Mouse (Mus musculus): ENCODE data around the gene Col25a1. TPM values are rescaled to one million over a fixed set of nuclear protein-coding genes. Genes with fewer than 3 reads are reported as not detected.

The Col25a1 gene
- polyA plus RNA-seq, 1 experiment from 2014 or later, result 6.7 TPM

DNA sequence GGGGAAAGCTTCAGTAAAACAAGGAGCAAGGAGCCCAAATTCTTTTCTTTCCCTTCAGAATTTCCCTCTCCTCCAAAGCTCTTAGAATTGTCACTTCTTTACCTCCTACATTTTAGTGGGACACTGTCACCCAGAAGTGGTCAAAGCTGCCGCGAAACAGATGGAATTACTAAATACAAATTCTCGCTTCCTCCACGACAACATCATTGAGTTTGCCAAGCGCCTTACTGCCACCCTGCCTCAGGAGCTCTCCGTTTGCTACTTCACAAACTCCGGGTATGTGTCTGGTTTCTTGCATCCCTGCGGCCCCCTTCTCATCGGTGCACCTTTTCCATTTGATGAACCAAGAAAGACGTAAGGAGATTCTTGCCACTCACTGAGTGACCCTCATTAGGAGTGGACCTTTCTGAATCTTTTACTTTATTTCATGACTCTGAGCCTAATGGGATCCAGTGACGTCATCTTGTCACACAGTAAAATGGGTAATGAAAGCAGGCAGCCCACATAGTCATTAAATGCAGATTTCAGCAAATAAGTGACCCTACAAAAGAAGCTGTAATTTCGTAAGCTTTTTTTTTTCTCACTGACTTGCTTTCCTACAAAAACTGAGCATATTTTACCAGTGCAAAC, 489.3 kb downstream of the Col25a1 start:
- Histone ChIP-seq H3K4me3 (no peak overlapping the region), H3K36me3 (no peaks in the 10 kb centered on the region), H3K9me3 (no peaks in the 10 kb centered on the region), H3K27ac (replicated peaks) (no peak overlapping the region), H3K4me1 (peaks cover 8% of the 10 kb centered on the region; the same call in 1 of the 2 replicates), H3K27me3 (0 out of 2 replicates have a peak, but pooled peaks cover 3% of the 10 kb centered on the region), H3K9ac (replicated peaks) (no peak overlapping the region), H3K4me2 (replicated peaks) (no peak overlapping the region)
- no peak for ATAC-seq (ENCODE audit: low FRiP score, low read depth)
- WGBS, result 82% methylated on average over 12 of the region's 12 CpGs

DNA sequence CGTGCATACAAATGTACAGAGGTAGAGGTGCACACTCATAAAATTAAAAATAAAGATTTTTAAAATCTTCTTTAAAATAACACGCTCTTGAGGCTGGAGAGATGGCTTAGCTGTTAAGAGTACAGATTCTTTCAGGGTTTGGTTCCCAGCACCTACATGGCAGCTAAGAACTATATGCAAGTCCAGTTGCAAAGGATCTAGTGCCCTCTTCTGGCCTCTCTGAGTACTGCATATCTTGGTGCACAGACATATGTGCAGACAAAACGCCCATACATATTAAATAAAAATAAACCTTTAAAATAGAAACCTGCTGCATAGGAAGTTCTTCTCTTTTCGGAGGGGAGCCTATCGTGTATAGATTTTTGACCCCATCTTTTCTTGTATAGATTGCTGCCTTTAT, 497.1 kb downstream of the Col25a1 start:
- no peaks in the 10 kb centered on the region for H3K9me3 ChIP-seq
- no peak for ATAC-seq (ENCODE audit: low FRiP score, low read depth)
- H3K4me2 ChIP-seq (replicated peaks), result no peak overlapping the region
- no peak overlapping the region for H3K4me3 ChIP-seq
- no peaks in the 10 kb centered on the region for H3K4me1 ChIP-seq
- no peaks in the 10 kb centered on the region for H3K27me3 ChIP-seq
- no peak overlapping the region for H3K27ac ChIP-seq (replicated peaks)
- WGBS, result 92% methylated on average over 5 of the region's 5 CpGs
- no peak overlapping the region for H3K9ac ChIP-seq (replicated peaks)
- H3K36me3 ChIP-seq, result no peaks in the 10 kb centered on the region

DNA sequence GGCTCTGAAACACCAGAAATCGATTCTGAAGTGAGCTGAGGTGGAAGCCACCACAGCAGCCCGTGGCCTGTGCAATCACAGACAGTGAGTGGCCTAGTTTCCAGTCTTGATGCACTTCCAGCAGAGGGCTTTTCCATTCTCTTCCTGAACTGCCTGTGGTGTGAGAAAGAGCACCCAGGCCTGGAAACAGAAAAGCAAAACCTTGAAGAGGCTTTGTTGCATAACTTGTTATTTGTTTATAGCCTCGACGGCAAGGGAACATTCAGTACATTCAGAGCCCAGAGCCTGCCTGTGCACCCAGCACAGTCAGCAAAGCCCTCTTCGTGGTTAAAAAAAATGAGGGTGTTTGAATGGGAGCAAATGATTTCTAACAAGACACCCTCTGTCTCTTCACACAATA, 502.6 kb downstream of the Col25a1 start:
- Histone ChIP-seq H3K9me3 (no peaks in the 10 kb centered on the region), H3K9ac (replicated peaks) (no peak overlapping the region), H3K4me2 (replicated peaks) (no peak overlapping the region), H3K4me3 (no peak overlapping the region), H3K27me3 (no peaks in the 10 kb centered on the region), H3K36me3 (no peaks in the 10 kb centered on the region), H3K27ac (replicated peaks) (no peak overlapping the region), H3K4me1 (no peaks in the 10 kb centered on the region)
- 82% methylated on average over 5 of the region's 5 CpGs for WGBS
- no peak for ATAC-seq (ENCODE audit: low FRiP score, low read depth)

DNA sequence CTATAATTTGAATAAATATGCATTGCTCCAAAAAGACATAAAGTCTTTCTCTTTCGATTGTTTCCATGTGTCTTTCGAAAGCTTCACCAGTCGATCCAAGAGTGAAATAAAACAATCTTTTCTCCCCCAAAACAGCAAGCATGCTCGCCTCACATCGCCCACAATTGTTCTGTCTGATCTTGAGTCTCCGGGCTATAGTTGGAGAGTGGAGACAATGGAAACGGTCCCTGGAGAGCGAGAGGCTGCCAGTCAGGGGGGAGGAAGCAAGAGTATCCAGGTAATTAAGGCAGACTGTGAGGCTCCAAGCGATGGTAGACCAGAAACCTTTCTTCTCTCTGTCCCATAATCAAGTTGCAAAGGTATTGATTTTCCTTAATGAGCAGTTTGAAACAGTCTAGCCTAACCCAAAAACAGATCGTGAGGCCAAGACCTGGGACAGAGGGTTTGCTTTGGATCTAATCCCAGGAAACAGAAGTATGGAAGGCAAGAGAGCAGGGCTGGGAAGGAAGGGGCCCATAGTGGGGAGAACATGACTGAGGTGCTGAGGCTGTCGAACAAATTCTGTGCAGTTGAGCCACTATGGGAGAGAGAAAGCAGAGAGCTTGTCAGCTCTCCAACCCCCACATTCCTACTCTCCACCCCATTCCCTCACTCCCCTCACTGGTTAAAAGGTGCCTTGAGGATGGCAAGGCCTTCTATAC, 515.0 kb downstream of the Col25a1 start:
- H3K9ac ChIP-seq (replicated peaks), result no peak overlapping the region

More for the DNA sequence above, 515.0 kb downstream of the Col25a1 start:
- no peaks in the 10 kb centered on the region for H3K4me1 ChIP-seq
- no peak overlapping the region for H3K4me3 ChIP-seq
- no peaks in the 10 kb centered on the region for H3K9me3 ChIP-seq
- ATAC-seq (ENCODE audit: low FRiP score, low read depth), result no peak
- H3K27me3 ChIP-seq, result no peaks in the 10 kb centered on the region
- H3K4me2 ChIP-seq (replicated peaks), result no peak overlapping the region
- WGBS, result 76% methylated on average over 11 of the region's 11 CpGs
- no peaks in the 10 kb centered on the region for H3K36me3 ChIP-seq
- no peak overlapping the region for H3K27ac ChIP-seq (replicated peaks)

Other genes starting within 250 kb of the Col25a1 start
- 56.3 and 57.7 TPM in 2 replicates for gene Casp6, start 230.1 kb upstream of the Col25a1 start, polyA plus RNA-seq (2016; fragmentation: Nextera tagmentation; extraction: Ambion mirVana)
- gene Mcub, start 161.3 kb upstream of the Col25a1 start, polyA plus RNA-seq (2016; fragmentation: Nextera tagmentation; extraction: Ambion mirVana), result 3.6 and 4.2 TPM in 2 replicates
- gene Sec24b, start 69.9 kb upstream of the Col25a1 start, polyA plus RNA-seq (2016; fragmentation: Nextera tagmentation; extraction: Ambion mirVana), result 35.6 and 37.2 TPM in 2 replicates